Mouse (Mus musculus) lung, adult 18-20 months (tissue): ENCODE data around the gene Pigc.

Source experiments
- DNase-seq, 2 experiments: peaks; one replicate each; pipeline ENCODE4 v3.0.0; 2022; ENCODE audit warnings: mixed read lengths in 2 of 2

Pigc gene

GRCm38 (mm10) chr1:162008631-162009067 is 39.7 kb downstream of the Pigc start:
- DNase-seq = no peak

- no peak for DNase-seq
Measured at GRCm38 (mm10) chr1:162009086-162009485, 40.1 kb downstream of the Pigc start.

DNA sequence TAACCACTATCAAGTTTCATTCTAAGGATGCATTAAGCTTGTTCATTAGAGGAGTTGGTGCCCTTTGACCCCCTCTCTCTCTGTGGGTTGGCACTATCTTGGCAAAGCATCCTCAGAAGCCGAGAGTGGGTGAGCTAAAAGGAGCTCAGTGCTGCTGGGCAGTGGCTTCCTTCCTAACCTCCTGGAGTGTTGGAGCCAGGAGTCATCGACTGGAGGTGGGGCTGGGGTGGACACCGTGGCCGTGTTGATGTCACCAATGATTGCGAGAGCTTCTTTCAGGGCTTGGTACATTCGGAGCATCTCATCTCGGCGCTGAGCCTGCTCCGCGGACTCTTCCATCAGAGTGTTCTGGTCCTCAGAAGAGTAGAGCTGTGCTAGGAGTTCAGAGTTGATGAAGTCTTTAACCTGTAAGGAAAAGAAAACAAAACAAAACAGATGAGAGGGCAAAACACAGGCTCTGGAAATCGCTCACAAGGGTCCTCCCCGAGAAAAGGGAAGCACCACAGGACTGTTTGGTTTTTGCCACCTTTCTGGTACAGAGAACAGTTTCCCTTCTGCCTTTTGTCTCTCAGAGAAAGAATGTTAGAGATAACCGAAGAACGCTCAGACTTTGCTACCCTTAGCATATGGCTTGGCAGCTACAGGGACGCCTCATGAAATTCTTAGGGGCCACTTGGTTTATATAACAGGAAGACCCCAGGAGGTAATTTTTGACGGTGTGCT is 42.7 kb downstream of the Pigc start:
- DNase-seq = no peak

GRCm38 (mm10) chr1:162013561-162013960 is 44.6 kb downstream of the Pigc start:
- DNase-seq = no peak

- DNase-seq = no peak
Measured at GRCm38 (mm10) chr1:162015247-162015862, 46.4 kb downstream of the Pigc start.

DNA sequence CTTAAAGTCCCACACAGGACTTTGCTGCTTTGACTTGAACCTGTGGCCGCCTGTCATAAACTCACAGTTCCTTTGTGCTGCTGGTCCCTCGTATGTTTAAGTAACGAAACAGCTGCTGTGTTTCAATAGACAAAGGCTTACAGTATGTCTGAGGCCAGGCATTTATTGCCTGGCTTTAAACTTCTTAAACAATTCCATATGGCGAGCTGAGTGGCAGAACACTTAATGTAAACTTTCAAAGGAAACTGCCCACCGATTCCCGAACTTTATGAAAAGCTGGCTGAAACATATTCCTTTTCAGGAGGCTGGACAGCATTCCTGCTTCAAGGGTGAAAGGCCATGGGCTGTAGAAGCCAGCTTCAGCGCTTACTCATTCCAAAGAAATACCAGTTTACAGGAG is 48.0 kb downstream of the Pigc start:
- DNase-seq = no peak

DNA sequence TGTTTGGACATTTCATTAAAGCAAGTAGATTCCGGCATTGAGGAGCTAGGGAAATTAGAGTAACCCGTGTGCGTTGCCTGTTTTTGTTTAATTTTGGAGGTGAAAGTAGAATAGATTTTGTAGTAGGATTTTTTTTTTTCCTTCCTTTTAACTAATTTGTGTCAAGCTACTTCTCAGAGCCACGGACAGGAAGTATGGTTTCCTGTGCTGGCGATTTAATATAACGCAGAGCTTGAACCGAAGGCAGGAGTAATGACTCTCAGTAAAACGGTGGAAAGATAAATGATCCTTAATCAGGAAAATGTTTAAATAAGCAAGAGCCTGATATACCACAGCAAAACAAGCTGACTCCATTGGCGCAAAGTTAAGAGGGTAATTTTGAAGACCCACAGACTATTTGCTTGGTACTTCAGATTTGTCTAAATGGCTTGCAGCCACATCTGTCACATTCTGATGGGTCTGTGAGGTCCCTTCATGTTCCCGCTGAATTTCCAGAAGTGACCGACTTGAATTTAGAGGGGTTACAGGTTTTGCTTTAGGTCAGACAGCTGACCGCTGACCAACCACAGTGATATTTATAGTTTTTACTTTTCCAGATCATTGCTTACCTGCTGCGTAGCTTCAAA is 49.1 kb downstream of the Pigc start:
- no peak for DNase-seq

DNA sequence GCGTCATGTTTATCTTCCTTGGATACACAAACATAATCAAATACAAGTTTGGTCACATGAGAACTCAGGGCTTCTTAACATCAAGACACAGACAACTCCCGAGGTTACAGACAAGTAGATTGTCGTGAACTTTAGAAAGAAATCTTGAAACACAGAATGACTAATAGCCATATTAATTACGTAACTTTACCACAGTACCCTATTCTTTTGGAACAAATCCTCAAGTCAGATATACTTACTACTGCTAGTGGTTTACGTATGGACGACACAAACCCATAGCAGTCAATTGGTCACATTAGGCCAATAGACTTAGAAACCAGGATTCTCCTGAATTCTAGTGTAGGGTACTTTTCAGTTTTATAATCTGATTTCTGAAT is 49.6 kb downstream of the Pigc start:
- DNase-seq = no peak

DNA sequence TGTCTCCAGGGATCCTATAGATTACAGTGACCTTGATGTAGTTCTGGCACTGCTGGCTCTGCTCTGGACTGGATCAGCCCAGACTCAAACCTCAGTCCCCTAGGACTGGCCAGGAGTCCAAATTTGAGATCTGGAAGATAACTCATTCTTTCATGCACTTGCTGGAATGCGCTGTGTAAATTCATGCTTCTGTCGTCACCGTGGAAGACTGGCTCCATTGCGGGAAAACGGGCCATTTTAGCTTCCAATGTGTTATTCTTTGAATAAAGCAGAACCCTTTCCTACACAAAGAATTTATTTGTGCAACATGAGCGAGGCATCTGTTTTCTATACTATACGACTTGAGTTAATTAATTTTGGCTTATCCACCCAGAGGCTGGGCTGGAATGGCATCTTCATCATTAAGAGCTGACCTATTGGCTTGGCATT is 51.3 kb downstream of the Pigc start:
- no peak for DNase-seq

- no peak for DNase-seq
Measured at GRCm38 (mm10) chr1:162020766-162021165, 51.8 kb downstream of the Pigc start.
